Mouse (Mus musculus) gastrocnemius, postnatal 10 days (tissue): ENCODE results near the gene Stk33. TPM values are rescaled to one million over a fixed set of nuclear protein-coding genes. Genes with fewer than 3 reads are reported as not detected.

Source experiments
- DNase-seq: peaks from one replicate; pipeline ENCODE4 v3.0.0; 2021; ENCODE audit warnings: mixed read lengths
- total RNA-seq, 2 experiments: library from RNA; stranded (reverse); gene quantifications; 2 replicates each; pipeline ENCODE4 v1.2.3; 2021

Stk33 gene
- total RNA-seq, 2 experiments from 2014 or later, result not detected

DNA sequence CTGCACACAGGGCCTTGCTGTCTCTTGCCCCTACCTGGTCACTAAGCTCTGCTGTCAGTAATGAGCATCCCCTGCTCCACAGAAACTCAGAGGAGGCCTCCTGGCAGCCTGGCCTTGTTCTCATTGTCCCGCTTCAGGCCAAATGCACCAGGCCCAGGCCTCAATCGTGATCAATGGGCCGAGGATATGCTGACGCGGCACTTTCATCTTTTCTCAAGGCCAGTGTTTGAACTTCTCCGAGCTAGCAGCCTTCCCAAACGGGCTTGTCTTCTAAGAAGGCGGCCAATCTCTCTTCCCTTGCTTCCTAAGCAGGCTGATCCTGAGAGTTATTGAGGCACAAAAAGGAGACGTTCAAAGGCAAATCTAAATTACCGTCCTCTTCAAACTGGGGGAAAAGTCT, 200.2 kb downstream of the Stk33 start:
- DNase-seq, result no peak

DNA sequence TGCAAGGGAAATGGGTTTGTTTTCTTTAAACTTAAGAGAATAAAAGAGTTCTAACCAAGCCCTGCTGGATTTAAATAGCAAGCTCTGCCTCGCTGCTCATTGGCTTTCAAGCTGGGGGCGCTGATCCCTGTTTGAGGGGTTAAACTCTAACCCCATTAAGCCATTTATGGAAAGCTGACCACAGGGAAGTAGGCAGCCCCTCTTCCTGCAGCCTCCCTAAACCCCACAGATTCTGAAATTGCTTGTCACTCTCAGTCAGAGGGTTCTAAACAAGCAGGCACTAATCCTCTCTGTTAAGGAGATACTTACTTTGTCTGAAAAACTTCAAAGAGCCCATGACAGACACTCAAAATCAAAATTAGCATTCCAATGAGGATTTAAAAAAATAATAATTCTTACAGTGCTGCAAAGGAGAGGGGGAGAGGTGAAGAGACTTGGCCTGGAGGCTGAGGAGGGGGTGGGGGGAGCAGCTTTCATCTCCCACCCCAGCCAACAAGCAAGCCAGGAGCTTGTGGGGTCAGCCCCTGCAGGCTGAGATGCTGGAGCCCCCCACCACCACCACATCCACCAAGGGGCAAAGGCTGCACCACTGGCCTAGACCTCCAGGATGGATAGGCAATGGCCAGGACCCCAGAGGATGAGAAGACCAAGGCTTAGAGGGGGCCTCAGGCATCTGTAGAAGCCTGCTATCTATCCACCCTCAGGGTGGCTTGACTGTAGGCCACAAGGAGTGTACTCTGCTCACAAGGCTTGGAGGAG, 203.8 kb downstream of the Stk33 start:
- DNase-seq, result no peak

DNA sequence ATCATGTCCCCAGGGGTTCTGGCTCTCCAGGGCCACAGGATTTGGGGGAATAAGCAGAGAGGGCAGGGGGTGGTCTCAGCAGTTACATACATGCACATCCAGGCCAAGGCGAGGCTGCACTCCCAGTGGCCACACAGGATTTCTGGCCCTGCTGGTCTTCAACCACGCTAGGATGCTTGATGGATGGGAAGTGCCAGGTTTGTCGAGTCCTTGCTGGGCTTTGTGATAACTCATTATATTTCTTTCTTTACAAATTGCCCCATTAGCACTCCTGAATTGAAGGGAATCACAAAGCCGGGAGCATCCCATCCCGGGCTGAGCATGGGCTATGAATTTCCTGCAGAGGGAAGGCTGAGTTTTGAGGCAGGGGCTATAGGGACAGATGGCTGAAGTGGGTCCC, 204.4 kb downstream of the Stk33 start:
- no peak for DNase-seq

DNA sequence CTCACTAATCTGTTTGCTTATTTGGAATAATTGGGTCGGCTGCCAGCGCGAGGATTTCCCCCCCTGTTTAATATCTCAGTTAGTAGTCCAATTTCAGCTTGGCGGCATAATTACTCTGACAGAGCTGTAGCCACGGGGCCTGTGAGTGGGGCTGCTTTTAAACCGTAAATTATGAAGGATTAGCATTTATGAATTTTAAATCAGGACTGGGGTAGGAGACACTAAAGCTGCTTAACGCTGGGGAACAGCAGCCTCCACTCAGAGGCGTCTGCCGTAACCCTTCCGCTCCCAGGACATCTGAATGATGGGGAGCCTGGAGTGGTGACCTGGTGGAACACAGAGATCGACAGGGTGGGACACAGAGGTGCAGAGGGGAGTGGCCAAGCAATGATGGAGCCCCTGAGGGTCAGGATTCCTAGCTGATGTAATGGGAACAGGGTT, 207.0 kb downstream of the Stk33 start:
- DNase-seq, result no peak

DNA sequence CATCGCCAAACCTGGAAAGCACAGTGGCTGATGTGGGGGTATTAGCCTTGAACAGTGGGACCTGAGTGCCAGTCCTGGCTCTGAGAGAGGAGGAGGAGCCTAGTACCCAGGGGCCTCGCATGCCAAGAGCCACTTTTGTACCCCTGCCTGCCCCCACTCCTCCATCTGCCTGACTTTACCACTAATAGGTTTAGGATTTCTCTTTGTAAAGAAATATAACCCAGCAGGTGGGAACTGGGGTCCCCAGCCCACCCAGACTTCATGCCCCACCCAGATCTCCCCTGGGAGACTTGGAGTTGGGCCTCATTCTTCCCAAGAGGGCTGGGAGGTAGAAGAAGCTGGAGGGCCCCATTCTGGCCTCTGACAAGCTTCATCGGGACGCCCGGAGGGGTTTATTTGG, 207.6 kb downstream of the Stk33 start:
- DNase-seq, result no peak

DNA sequence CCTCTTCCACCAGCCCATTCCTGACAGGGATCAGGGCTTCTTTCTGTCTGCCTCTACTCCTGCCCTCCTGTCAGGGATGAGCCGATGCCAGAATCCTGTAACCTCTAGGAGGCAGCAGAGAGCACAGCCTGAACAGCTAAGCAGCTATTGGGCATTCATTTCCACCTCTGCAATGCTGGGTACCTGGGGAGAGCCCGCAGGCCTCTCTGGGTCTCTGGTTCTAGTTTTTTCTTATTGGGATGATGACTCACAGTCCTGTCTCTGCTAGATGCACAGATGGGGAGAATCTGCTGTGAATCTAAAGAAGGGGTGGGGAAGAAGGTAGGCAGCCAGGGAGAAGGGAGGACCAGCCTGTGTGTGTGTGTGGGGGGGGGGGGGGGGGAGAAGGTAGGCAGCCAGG, 208.1 kb downstream of the Stk33 start:
- peak; percentile 62 for DNase-seq

Other genes starting within 250 kb of the Stk33 start
- gene Trim66, start 69.1 kb upstream of the Stk33 start, total RNA-seq, result under 1 TPM; 0.19 to 0.41 TPM
- gene Rpl27a, start 80.1 kb upstream of the Stk33 start, total RNA-seq, result 100 to 1,000 TPM; 131 to 154 TPM